Mouse (Mus musculus): ENCODE results near the gene 1110051M20Rik.

DNA sequence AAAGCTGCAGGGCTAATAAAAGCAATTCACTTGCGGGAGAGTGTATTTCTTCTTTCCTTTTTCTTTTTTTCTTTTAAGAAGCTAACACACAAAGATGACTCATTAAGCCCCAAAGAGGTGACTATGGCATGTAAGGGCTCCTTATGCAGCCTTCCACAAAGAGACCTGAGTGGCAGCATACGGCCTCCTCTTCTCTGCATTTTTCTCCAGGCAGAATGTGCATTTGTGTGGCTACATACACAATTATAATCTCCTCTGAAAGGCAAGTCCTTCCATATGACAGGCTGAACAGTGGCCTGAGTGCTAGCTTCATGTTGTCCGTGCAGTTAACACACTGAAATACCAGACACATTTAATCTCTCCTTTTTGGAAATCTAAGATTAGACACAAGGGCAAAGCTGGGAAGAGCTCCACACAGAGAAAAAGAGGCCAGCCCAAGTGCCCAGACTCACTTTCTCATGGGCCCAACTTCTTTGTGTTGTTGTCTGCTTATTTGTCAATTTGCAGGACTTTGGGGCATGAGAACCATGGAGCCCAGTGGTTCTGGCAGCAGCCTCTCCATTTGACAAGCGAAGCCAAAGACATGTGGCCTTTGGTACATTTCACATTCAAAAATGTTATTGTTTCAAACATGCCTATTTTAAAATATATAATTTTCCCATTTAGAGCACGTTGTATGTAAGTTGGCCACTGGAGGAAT, 7.2 kb downstream of the 1110051M20Rik start:
- TF ChIP-seq USF1 (IDR thresholded peaks at IDR 0.05; ENCODE audit: low read depth, low read length) (no peak), CTCF (conservative IDR thresholded peaks at IDR 0.05 in 1 of 2, IDR thresholded peaks at IDR 0.05 in 1 of 2; ENCODE audit: low read depth in 2 of 2, low read length in 2 of 2) (no peak)
